Mouse (Mus musculus) layer of hippocampus, adult 2 months (tissue): ENCODE data around the gene Hnrnpul1. TPM values are rescaled to one million over a fixed set of nuclear protein-coding genes. Genes with fewer than 3 reads are reported as not detected.
"Not testable (repeated sequence)": the region's sequence is repeated elsewhere in the genome, so short reads cannot be mapped to it uniquely, and the experiment has no call there.

Experiments used
- DNase-seq, 2 experiments: peaks; one replicate each; pipeline ENCODE4 v3.0.0; 2022; ENCODE audit warnings: low spot score in 2 of 2
- H3K27ac ChIP-seq: fragments of 200-600 bp; 2 replicates; pipeline ENCODE4 v1.8.1; 2022
- H3K4me3 ChIP-seq: fragments of 200-600 bp; 2 replicates; pipeline ENCODE4 v1.8.1; 2022; ENCODE audit warnings: mild to moderate bottlenecking
- CTCF ChIP-seq: fragments of 200-600 bp; conservative IDR thresholded peaks from 2 replicates; pipeline ENCODE4 v1.8.1; 2022; ENCODE audit warnings: antibody characterized with exemption, mild to moderate bottlenecking, moderate library complexity
- total RNA-seq, 2 experiments: library from RNA; stranded (reverse); gene quantifications; 2 replicates each; pipeline ENCODE4 v1.2.3; 2021

Gene Hnrnpul1
- total RNA-seq, 2 experiments from 2014 or later = 110 to 115 TPM

DNA sequence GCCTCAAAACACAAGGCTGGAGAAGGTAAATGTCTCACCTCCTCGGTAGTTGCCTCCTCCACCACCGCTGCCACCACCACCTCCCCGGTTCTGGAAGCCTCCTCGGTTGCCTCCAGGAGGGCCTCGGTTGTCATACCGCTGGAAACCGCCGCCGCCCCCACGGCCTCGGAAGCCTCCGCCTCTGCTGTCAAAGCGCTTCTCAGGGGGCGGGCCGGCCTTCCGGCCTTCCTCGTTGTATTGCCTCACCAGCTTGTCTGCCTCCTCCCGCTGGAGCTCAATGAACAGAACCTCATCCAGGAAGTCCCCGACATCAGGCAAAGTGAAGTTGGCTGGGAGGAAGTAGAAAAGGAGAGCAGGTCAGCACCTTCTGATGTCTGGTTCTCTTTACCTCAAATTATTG, 28.7 kb downstream of the Hnrnpul1 start:
- H3K4me3 ChIP-seq = no peak overlapping the region
- no peak for TF ChIP-seq CTCF
- no peak overlapping the region for H3K27ac ChIP-seq
- no peak for DNase-seq

DNA sequence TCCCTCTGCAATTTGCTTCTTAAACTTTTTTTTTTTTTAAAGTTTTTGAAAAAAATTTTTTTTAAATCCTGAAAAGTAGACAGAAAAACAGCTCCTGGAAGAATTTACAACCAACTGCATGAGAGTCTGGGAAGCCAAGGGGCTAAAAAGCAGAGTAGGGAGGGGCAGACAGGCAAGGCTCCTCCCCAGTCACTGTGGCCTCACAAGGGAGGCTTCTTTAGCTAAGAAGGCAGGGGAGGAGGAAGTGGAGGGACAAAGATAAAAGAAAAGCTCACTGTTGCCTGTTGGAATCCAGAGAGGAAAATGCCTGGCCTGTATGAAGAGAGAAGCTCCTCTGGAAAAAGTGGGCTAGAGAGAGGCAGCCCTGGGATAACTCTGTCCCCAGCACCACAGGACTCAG, 32.8 kb downstream of the Hnrnpul1 start:
- H3K4me3 ChIP-seq, DNase-seq, H3K27ac ChIP-seq: not testable (repeated sequence)

DNA sequence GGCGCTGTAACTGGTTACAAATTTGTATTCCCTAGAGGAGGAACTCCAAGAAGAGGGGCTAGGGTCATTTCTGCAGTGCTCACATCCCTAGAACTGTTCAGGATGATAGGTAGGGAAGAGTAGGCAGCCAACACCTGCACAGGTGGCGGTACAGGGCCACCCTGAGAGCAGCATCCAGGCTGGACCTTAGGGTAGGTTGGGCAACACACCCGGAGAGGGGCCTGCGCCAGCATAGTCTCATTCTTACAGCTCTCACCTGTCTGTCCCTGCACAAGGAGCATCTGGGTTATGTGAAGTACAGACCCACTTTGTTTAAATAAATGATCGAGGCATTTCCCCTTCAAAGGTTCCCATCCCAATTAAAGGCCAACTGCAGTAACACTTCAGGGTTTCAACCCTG, 33.8 kb downstream of the Hnrnpul1 start:
- TF ChIP-seq CTCF = no peak
- DNase-seq = no peak
- H3K27ac ChIP-seq = no peak overlapping the region
- no peak overlapping the region for H3K4me3 ChIP-seq

DNA sequence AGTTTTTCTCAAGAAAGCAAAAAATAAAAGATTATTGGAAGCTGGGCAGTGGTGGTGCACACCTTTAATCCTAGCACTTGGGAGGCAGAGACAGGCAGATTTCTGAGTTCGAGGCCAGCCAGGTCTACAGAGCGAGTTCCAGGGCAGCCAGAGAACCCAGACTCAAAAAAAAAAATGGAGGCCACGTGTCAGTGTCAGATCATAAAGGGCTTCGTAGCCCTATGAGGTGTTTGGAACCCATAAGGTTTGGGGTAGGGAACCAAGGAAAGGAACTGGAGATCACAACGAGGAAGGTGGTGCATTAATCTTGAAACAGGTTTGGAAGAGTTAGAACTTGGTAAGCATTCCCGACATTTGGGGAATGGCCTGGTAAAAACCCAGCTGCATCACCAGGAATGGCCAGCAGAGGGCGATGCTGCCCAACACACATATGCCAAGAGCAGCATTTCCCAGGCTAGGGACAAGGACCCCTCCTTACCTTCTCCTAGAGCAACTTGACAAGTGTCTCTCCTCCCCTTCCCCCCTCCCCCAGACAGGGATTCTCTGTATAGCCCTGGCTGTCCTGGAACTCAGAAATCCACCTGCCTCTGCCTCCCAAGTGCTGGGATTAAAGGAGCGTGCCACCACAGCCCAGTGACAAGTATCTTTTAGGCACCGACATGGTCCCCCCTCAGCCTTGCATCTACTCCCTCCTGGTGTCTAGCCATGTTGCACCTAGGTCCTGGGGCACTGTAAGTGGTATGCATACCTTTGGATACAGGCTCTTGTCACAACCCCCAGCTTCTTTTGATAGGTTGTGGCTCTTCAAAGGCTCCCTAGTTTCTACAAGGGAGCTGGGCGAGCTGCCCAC, 34.6 kb downstream of the Hnrnpul1 start:
- H3K27ac ChIP-seq = no peak overlapping the region
- H3K4me3 ChIP-seq = no peak overlapping the region; the same call in 1 of the 2 replicates
- TF ChIP-seq CTCF = peak; percentile 90
- DNase-seq = peak; percentile 74 to 85

DNA sequence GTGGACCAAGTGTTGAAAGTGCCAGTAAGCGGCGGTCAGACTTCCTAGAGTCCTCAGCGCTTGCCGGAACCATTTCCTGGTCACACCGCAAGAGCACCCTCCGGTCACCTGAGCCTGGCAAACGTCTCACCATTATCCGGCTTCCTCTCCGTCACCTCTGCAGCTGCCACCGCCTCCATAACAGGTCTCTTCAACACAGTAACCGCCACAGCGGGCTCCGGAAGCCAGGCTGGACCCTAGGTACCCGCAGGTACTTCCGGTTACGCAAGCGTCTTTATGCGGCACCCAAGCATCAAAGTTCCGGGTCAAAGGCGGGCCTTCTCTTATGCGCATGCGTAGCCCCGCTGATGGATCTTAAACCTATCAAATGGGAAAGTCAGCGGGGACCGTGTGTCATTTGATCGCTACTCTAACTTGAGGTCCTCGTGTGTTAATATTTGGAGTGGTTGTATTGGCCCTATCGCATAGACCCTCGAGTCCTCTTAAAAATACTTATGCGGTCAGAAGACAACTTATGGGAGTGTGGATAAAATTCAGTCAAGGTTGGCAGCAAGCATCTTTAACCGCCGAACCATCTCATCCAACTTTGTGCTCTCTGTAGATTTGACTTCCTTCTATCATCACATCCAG, 35.7 kb downstream of the Hnrnpul1 start, which contains the start of gene Ccdc97:
Ccdc97 (minus strand) TSS at position 301 of the 630 bp plus-strand sequence.
- peak; percentile 94 to 95 for DNase-seq
- Histone ChIP-seq H3K27ac (peak within 1 kb of the TSS; percentile 97), H3K4me3 (peak within 1 kb of the TSS; percentile 86)
- no peak; the same call in 1 of the 2 replicates for TF ChIP-seq CTCF

DNA sequence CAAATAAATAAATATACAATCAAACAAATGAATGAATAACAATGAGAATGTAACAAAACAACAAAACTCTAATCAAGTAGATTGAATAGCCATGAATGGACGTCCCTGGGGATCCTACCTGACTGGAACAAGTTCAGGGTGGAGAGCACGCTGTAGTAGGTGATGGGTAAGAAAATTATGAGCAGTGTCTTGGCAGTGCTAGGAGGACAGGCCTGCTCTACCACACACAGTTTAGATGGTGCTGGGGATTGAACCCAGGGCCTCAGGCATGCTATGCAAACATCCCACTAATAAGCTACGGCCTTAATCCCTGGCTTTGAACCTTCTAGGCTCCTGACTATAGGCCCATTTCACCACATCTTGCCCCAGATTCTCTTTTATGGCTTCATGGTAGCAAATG, 37.1 kb downstream of the Hnrnpul1 start:
- Histone ChIP-seq H3K27ac (no peak overlapping the region), H3K4me3 (peak overlapping the region; percentile 86)
- DNase-seq = no peak
- no peak for TF ChIP-seq CTCF

DNA sequence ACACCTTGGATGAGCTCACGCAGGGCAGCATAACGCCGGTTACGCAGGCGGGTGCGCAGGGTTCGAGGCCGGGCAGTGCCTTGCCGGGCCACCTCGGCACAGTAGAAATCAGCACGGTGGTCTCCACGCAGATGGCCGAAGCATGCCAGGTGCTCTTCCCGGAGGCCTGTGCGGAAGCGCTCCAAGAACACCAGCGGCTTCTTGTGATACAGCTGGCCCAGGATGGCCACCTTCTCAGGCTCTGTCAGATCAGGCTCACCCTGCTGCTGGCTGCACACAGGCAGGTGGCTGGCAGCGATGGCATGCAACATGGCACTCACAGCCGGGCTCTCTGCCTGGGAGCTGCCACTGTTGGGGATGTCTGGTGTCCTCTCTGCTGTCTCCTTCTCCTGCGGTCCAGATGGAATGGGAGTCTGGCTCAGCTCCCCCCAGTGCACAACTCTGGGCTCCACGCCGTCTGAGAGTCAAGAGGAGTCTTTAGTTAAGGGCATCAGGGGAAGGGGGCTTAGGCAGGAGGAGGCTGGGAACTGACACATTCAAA, 38.8 kb downstream of the Hnrnpul1 start:
- H3K4me3 ChIP-seq = no peak overlapping the region
- TF ChIP-seq CTCF = no peak
- H3K27ac ChIP-seq = peak overlapping the region; percentile 57; the same call in 1 of the 2 replicates
- no peak for DNase-seq

DNA sequence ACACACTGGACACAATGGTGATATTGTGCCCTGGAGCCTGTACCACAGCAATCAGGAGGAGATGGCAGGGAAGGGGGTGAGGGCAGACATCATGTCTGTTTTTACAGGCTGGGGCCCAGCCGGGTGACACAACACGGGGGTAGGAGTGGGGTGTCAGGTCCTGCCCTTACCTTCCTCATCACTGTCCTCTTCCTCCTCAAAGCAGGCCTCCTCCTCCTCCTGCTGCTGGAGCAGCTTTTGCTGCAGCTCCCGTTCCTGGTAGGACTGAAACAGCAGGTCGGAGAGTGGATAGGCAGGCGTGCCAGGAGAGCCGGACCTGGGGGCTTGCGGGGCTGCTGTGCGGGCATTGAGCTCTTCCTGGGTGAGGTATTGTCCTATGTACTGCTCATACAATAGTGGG, 40.0 kb downstream of the Hnrnpul1 start:
- no peak overlapping the region for H3K27ac ChIP-seq
- DNase-seq = no peak
- TF ChIP-seq CTCF = no peak
- H3K4me3 ChIP-seq = no peak overlapping the region

DNA sequence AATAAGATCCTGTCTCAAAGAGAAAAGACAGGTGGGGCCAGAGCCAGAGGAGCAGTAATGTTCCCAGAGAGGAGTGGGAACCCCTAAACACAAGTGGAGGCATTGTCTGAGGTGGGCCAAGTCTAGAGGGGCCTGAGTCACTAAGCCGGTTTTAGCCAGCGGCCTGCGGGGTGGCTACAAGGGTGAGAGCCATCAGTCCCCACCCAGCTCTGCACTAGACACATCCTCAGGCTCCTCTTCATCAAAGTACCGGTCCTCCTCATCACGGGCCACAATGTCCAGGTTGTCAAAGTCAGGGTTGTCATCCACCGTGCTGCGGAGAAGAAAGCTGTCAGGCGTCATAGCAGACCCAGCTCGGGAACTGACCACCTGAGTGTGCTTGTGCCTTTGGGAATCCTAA, 41.8 kb downstream of the Hnrnpul1 start:
- no peak overlapping the region for H3K4me3 ChIP-seq
- no peak for TF ChIP-seq CTCF
- DNase-seq = no peak
- no peak overlapping the region for H3K27ac ChIP-seq

DNA sequence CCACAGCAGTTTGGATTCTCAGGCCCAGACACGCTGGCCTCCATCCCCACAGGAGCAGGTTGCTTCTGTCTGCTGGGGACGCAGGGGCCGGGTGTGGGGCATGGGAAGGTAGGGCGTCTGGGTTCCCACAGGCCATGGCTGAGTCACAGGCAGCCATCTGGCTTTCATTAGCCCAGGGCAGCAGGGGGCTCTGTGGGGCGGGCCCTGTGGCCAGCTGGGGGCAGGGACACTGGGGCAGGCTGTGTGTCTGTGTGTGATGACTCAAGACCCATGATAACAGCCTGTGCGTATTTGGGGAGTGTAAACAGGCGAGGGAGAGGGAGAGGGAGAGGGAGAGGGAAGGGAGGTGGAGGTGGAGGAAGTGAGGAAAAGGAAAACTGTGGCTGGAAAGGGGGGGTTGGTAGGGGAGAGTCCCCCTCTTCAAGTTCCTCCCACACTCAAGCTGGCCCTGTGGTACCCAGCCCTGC, 42.8 kb downstream of the Hnrnpul1 start:
- H3K4me3 ChIP-seq = no peak overlapping the region
- no peak for DNase-seq
- no peak for TF ChIP-seq CTCF
- H3K27ac ChIP-seq = peak overlapping the region; percentile 67

DNA sequence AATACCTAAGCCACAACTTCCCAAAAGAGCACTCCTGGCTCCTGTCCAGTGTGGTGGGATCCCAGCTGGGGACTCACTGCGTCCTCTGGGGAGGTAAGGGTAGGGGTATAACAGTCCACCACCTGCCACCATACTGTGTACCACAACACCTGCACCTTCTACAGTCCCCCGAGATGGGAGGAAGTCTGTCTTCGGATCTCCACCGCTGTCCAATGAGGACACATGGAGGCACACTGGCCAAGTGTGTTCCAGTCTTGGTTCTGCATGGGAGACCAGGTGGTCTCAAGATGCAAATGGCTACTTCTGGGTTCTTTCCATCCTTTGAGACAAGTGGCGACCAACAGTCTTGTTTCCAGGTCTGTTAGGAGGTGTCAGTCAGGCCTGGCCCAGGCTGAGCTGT, 43.4 kb downstream of the Hnrnpul1 start:
- TF ChIP-seq CTCF = no peak
- peak overlapping the region; percentile 59; the same call in 1 of the 2 replicates for H3K27ac ChIP-seq
- H3K4me3 ChIP-seq = no peak overlapping the region; the same call in 1 of the 2 replicates
- DNase-seq = no peak

DNA sequence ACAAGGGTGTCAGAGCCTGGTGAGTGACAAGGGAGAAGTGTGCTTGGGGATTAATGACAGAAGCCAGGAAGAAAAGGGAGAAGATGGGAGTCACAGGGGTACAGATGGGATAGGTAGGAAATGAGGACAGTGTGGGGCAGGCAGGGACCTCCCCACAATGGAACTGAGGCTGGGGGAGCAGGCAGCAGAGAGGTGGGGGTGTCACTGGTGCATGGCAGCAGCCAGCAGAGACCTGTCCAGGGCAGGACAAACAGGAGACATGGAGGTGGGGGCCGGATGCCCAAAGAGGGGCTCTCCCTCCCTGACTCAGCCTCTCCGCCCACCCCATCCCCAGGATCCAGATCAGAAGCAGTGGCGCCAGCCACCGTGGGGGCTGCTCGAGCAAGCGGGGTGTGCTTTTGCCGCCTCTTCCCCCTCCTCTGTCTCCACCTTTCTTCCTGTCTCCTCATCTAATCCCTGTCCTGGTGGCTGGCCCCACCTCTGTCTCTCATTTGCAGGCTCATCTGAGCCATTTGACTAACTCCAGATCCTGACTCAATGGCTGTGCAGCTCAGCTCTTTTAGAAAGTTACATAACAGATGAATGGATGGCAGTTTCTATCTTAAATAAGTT, 43.9 kb downstream of the Hnrnpul1 start:
- TF ChIP-seq CTCF = no peak
- Histone ChIP-seq H3K27ac (peak overlapping the region; percentile 59), H3K4me3 (peak overlapping the region; percentile 18; the same call in 1 of the 2 replicates)
- no peak for DNase-seq

DNA sequence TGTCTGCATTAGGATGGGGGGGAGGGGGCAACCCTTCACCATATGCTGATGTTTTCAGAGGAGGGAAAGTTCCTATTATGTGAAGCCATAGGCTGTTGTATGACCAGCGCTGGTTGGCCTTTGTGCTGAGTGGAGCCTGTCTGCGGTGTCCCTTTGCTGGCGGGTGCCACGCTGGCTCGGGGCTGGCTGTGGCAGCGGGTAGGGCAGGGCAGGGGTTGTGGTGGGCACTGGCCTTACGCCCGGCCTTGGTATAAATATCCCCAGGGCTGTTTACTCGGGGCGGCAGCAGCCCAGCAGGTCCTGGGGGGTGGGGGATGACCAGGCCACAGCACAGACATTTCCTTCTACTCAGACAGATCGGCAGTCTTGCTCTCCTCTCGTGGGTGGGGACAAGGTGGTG, 44.6 kb downstream of the Hnrnpul1 start:
- no peak for DNase-seq
- no peak for TF ChIP-seq CTCF
- H3K27ac ChIP-seq = peak overlapping the region; percentile 18; the same call in 1 of the 2 replicates
- no peak overlapping the region for H3K4me3 ChIP-seq
